Mouse (Mus musculus): ENCODE results near the gene Agbl5. TPM values are rescaled to one million over a fixed set of nuclear protein-coding genes. Genes with fewer than 3 reads are reported as not detected.

Gene Agbl5
- polyA plus RNA-seq, 1 experiment from 2014 or later: 37.3 TPM

DNA sequence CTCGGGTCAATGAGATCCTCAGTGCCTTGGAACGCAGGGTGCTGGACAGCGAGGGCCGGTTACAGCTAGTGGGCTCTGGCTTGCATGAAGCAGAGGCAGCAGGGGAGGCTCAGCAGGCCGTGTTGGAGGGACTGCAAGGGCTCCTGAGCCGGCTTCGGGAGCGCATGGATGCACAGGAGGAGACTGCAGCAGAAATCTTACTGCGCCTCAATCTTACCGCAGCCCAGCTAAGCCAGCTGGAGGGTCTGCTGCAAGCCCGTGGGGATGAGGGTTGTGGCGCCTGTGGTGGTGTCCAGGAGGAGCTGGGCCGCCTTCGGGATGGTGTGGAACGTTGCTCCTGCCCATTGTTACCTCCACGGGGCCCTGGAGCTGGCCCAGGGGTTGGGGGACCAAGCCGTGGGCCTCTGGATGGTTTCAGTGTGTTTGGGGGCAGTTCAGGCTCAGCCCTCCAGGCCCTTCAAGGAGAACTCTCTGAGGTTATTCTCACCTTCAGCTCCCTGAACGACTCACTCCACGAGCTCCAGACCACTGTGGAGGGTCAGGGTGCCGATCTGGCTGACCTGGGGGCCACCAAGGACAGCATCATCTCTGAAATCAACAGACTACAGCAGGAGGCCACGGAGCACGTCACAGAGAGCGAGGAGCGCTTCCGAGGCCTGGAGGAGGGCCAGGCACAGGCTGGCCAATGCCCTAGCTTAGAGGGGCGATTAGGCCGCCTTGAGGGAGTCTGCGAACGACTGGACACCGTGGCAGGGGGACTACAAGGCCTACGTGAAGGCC is 29.6 kb downstream of the Agbl5 start:
- Histone ChIP-seq H3K36me3 (ENCODE audit: control insufficient read depth, insufficient read depth, low read length) (no peaks in the 10 kb centered on the region), H3K4me2 (ENCODE audit: low read depth, low read length, severe bottlenecking) (no peak overlapping the region), H3K9me3 (ENCODE audit: control insufficient read depth, low read length) (no peaks in the 10 kb centered on the region), H3K4me1 (replicated peaks; ENCODE audit: control insufficient read depth, insufficient read depth, low read length) (peaks cover 19% of the 10 kb centered on the region), H3K27me3 (ENCODE audit: control insufficient read depth, insufficient read depth, low read length) (no peaks in the 10 kb centered on the region), H3K9ac (ENCODE audit: low read length) (no peak overlapping the region), H3K4me3 (ENCODE audit: low read depth, low read length) (no peak overlapping the region), H3K27ac (ENCODE audit: low read depth, low read length) (no peak overlapping the region)
- ATAC-seq (replicated peaks; ENCODE audit: low FRiP score): no peak
- DNase-seq (ENCODE audit: low spot score): no peak
- WGBS: 83% methylated on average over 31 of the region's 31 CpGs

DNA sequence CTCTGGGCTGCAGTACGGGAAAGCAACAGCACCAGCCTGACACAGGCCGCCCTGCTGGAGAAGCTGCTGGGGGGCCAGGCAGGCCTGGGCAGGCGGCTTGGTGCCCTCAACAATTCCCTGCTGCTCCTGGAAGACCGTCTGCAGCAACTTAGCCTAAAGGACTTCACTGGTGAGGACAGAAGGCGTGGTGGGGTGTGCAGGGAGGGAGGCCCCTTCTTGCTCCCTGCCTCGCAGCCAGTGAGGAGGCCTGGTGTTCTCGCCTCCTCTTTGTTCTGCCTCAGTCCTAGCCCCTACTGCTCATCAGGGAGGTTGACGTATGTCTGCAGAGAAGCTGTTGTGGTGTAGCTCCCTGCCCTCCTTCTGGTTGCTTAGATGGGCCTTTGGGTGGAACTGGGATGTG is 30.2 kb downstream of the Agbl5 start:
- H3K4me2 ChIP-seq (ENCODE audit: low read depth, low read length, severe bottlenecking): no peak overlapping the region
- WGBS: 80% methylated on average over 8 of the region's 8 CpGs
- H3K36me3 ChIP-seq (ENCODE audit: control insufficient read depth, insufficient read depth, low read length): no peaks in the 10 kb centered on the region
- DNase-seq (ENCODE audit: low spot score): no peak
- H3K27me3 ChIP-seq (ENCODE audit: control insufficient read depth, insufficient read depth, low read length): no peaks in the 10 kb centered on the region
- no peak overlapping the region for H3K9ac ChIP-seq (ENCODE audit: low read length)
- H3K4me3 ChIP-seq (ENCODE audit: low read depth, low read length): no peak overlapping the region
- no peak overlapping the region for H3K27ac ChIP-seq (ENCODE audit: low read depth, low read length)
- ATAC-seq (replicated peaks; ENCODE audit: low FRiP score): no peak
- no peaks in the 10 kb centered on the region for H3K9me3 ChIP-seq (ENCODE audit: control insufficient read depth, low read length)
- H3K4me1 ChIP-seq (replicated peaks; ENCODE audit: control insufficient read depth, insufficient read depth, low read length): peaks cover 17% of the 10 kb centered on the region

GRCm38 (mm10) chr5:30919831-30920614 is 31.5 kb downstream of the Agbl5 start:
- ATAC-seq (replicated peaks; ENCODE audit: low FRiP score) (no peak), DNase-seq (ENCODE audit: low spot score) (no peak)
- no peak overlapping the region for H3K27ac ChIP-seq (ENCODE audit: low read depth, low read length)
- no peaks in the 10 kb centered on the region for H3K9me3 ChIP-seq (ENCODE audit: control insufficient read depth, low read length)
- H3K4me2 ChIP-seq (ENCODE audit: low read depth, low read length, severe bottlenecking): no peak overlapping the region
- H3K27me3 ChIP-seq (ENCODE audit: control insufficient read depth, insufficient read depth, low read length): no peaks in the 10 kb centered on the region
- WGBS: 67% methylated on average over 11 of the region's 11 CpGs
- H3K9ac ChIP-seq (ENCODE audit: low read length): peak overlapping the region; percentile 24; the same call in 1 of the 2 replicates
- peaks cover 14% of the 10 kb centered on the region for H3K4me1 ChIP-seq (replicated peaks; ENCODE audit: control insufficient read depth, insufficient read depth, low read length)
- H3K4me3 ChIP-seq (ENCODE audit: low read depth, low read length): no peak overlapping the region
- no peaks in the 10 kb centered on the region for H3K36me3 ChIP-seq (ENCODE audit: control insufficient read depth, insufficient read depth, low read length)

DNA sequence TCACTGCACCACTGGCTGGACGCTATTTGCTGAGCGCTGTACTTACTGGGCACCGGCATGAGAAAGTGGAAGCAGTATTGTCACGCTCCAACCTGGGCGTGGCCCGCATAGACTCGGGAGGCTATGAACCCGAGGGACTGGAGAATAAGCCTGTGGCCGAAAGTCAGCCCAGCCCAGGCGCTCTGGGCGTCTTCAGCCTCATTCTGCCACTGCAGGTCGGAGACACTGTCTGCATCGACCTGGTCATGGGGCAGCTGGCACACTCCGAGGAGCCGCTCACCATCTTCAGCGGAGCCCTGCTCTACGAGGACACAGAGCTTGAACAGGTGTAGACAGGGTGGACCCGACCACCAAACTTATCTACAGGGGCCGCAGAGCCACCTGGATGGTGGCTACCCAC is 32.1 kb downstream of the Agbl5 start:
- WGBS: 66% methylated on average over 19 of the region's 19 CpGs
- DNase-seq (ENCODE audit: low spot score): peak; percentile 55
- Histone ChIP-seq H3K4me3 (ENCODE audit: low read depth, low read length) (no peak overlapping the region), H3K27me3 (ENCODE audit: control insufficient read depth, insufficient read depth, low read length) (no peaks in the 10 kb centered on the region), H3K4me1 (replicated peaks; ENCODE audit: control insufficient read depth, insufficient read depth, low read length) (peaks cover 13% of the 10 kb centered on the region), H3K36me3 (ENCODE audit: control insufficient read depth, insufficient read depth, low read length) (no peaks in the 10 kb centered on the region), H3K9me3 (ENCODE audit: control insufficient read depth, low read length) (no peaks in the 10 kb centered on the region), H3K4me2 (ENCODE audit: low read depth, low read length, severe bottlenecking) (0 out of 2 replicates have a peak overlapping the region, but pooled peaks have one; percentile 77), H3K27ac (ENCODE audit: low read depth, low read length) (no peak overlapping the region), H3K9ac (ENCODE audit: low read length) (no peak overlapping the region; the same call in 1 of the 2 replicates)
- ATAC-seq (replicated peaks; ENCODE audit: low FRiP score): peak; percentile 11

DNA sequence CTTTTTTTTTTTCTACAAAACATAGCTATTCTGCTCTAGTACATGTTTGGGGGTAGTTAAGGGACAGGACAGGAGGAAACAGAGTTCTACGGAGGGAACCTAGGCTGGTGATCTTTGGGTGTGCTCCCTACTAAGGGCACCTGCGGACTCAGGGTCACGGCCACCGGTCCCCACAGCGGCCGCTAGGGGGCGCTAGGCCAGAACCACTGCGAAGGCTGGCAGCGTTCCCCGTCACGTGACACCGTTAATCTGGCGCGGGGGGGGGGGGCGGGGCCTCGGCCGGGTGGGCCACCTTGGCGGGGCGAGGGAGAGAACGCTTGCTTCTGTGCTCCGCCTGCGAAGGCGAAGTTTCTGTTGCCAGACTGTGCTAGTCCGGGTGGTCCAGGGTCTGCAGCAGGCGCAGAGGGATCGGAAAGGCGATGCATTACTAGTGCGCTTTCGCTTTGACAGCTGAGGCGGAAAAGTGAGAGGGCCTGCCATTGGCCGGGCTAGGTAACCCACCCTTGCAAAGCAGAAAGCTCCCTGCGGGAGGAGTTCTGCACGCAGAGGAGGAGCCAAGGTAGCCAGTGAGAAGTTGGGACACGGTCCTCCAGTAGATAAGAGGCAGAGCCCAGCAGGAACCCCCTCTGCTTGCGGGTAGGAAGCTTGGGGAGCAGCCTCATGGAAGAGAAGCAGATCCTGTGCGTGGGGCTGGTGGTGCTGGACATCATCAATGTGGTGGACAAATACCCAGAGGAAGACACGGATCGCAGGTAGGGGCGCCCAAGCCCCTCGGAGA is 33.0 kb downstream of the Agbl5 start, which contains the start of gene Khk:
Gene Khk, plus strand, starts transcription at position 176 of the 778 bp plus-strand sequence.
- H3K9ac ChIP-seq (ENCODE audit: low read length): peak within 1 kb of the TSS; percentile 65
- DNase-seq (ENCODE audit: low spot score) (peak; percentile 98), ATAC-seq (replicated peaks; ENCODE audit: low FRiP score) (peak; percentile 78)
- H3K9me3 ChIP-seq (ENCODE audit: control insufficient read depth, low read length): no peaks in the 10 kb centered on the region
- 1% methylated on average over 37 of the region's 40 CpGs for WGBS
- peak within 1 kb of the TSS; percentile 45 for H3K4me3 ChIP-seq (ENCODE audit: low read depth, low read length)
- no peaks in the 10 kb centered on the region for H3K27me3 ChIP-seq (ENCODE audit: control insufficient read depth, insufficient read depth, low read length)
- no peaks in the 10 kb centered on the region for H3K36me3 ChIP-seq (ENCODE audit: control insufficient read depth, insufficient read depth, low read length)
- peak within 1 kb of the TSS; percentile 71; the same call in 1 of the 2 replicates for H3K27ac ChIP-seq (ENCODE audit: low read depth, low read length)
- peaks cover 10% of the 10 kb centered on the region for H3K4me1 ChIP-seq (replicated peaks; ENCODE audit: control insufficient read depth, insufficient read depth, low read length)
- H3K4me2 ChIP-seq (ENCODE audit: low read depth, low read length, severe bottlenecking): peak within 1 kb of the TSS; percentile 77

GRCm38 (mm10) chr5:30922581-30923041 is 34.1 kb downstream of the Agbl5 start:
- H3K9ac ChIP-seq (ENCODE audit: low read length): no peak overlapping the region
- 75% methylated on average over 10 of the region's 10 CpGs for WGBS

GRCm38 (mm10) chr5:30923119-30923518 is 34.6 kb downstream of the Agbl5 start:
- 84% methylated on average over 6 of the region's 6 CpGs for WGBS
- DNase-seq (ENCODE audit: low spot score): no peak
- H3K9me3 ChIP-seq (ENCODE audit: control insufficient read depth, low read length): no peaks in the 10 kb centered on the region
- ATAC-seq (replicated peaks; ENCODE audit: low FRiP score): no peak
- no peaks in the 10 kb centered on the region for H3K36me3 ChIP-seq (ENCODE audit: control insufficient read depth, insufficient read depth, low read length)
- H3K27me3 ChIP-seq (ENCODE audit: control insufficient read depth, insufficient read depth, low read length): no peaks in the 10 kb centered on the region
- H3K9ac ChIP-seq (ENCODE audit: low read length): no peak overlapping the region
- no peak overlapping the region for H3K27ac ChIP-seq (ENCODE audit: low read depth, low read length)
- peaks cover 10% of the 10 kb centered on the region for H3K4me1 ChIP-seq (replicated peaks; ENCODE audit: control insufficient read depth, insufficient read depth, low read length)
- no peak overlapping the region for H3K4me3 ChIP-seq (ENCODE audit: low read depth, low read length)
- no peak overlapping the region for H3K4me2 ChIP-seq (ENCODE audit: low read depth, low read length, severe bottlenecking)

More at GRCm38 (mm10) chr5:30922581-30923041, 34.1 kb downstream of the Agbl5 start:
- Histone ChIP-seq H3K4me3 (ENCODE audit: low read depth, low read length) (no peak overlapping the region), H3K27me3 (ENCODE audit: control insufficient read depth, insufficient read depth, low read length) (no peaks in the 10 kb centered on the region), H3K9me3 (ENCODE audit: control insufficient read depth, low read length) (no peaks in the 10 kb centered on the region), H3K27ac (ENCODE audit: low read depth, low read length) (no peak overlapping the region), H3K4me2 (ENCODE audit: low read depth, low read length, severe bottlenecking) (peak overlapping the region; percentile 77; the same call in 1 of the 2 replicates), H3K4me1 (replicated peaks; ENCODE audit: control insufficient read depth, insufficient read depth, low read length) (peaks cover 10% of the 10 kb centered on the region), H3K36me3 (ENCODE audit: control insufficient read depth, insufficient read depth, low read length) (no peaks in the 10 kb centered on the region)
- no peak for ATAC-seq (replicated peaks; ENCODE audit: low FRiP score)
- no peak for DNase-seq (ENCODE audit: low spot score)

DNA sequence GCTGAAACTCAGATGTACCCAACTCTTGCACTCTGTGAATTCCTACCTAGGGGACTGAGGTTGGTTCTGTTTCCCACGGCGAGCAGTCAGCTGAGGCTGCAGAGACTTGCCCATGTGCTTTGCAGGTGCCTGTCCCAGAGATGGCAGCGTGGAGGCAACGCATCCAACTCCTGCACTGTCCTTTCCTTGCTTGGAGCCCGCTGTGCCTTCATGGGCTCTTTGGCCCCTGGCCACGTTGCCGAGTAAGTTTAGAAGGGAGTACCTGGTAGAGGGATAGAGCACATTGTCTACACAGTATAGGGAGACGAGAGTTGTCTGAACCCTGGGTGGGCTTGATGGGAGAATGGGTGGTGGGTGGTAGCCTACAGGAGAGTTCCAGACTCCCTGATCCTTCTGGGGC is 36.1 kb downstream of the Agbl5 start:
- no peak overlapping the region for H3K9ac ChIP-seq (ENCODE audit: low read length)
- no peak for DNase-seq (ENCODE audit: low spot score)
- ATAC-seq (replicated peaks; ENCODE audit: low FRiP score): no peak

More for the DNA sequence above, 36.1 kb downstream of the Agbl5 start:
- Histone ChIP-seq H3K4me3 (ENCODE audit: low read depth, low read length) (no peak overlapping the region), H3K4me2 (ENCODE audit: low read depth, low read length, severe bottlenecking) (no peak overlapping the region), H3K9me3 (ENCODE audit: control insufficient read depth, low read length) (no peaks in the 10 kb centered on the region), H3K27ac (ENCODE audit: low read depth, low read length) (no peak overlapping the region), H3K27me3 (ENCODE audit: control insufficient read depth, insufficient read depth, low read length) (no peaks in the 10 kb centered on the region), H3K4me1 (replicated peaks; ENCODE audit: control insufficient read depth, insufficient read depth, low read length) (peaks cover 10% of the 10 kb centered on the region), H3K36me3 (ENCODE audit: control insufficient read depth, insufficient read depth, low read length) (no peaks in the 10 kb centered on the region)
- 86% methylated on average over 8 of the region's 8 CpGs for WGBS
